Mouse (Mus musculus): ENCODE results near the gene Arrb1. TPM values are rescaled to one million over a fixed set of nuclear protein-coding genes. Genes with fewer than 3 reads are reported as not detected.

The Arrb1 gene
- polyA plus RNA-seq, 1 experiment from 2014 or later: 19.1 TPM

GRCm38 (mm10) chr7:99540016-99540415, 4.8 kb downstream of the Arrb1 start:
- Histone ChIP-seq H3K9me3 (no peaks in the 10 kb centered on the region), H3K9ac (0 out of 2 replicates have a peak overlapping the region, but pooled peaks have one; percentile 25), H3K4me3 (peak overlapping the region; percentile 16), H3K4me2 (peak overlapping the region; percentile 68), H3K36me3 (no peaks in the 10 kb centered on the region), H3K27me3 (no peaks in the 10 kb centered on the region), H3K27ac (replicated peaks) (no peak overlapping the region), H3K4me1 (replicated peaks) (peaks cover 67% of the 10 kb centered on the region)
- 57% methylated on average over 2 of the region's 2 CpGs for WGBS
- no peak for ATAC-seq (ENCODE audit: low FRiP score, low read depth)

GRCm38 (mm10) chr7:99541204-99541603, 5.9 kb downstream of the Arrb1 start:
- Histone ChIP-seq H3K9ac (no peak overlapping the region), H3K27me3 (no peaks in the 10 kb centered on the region), H3K27ac (replicated peaks) (no peak overlapping the region), H3K4me2 (0 out of 2 replicates have a peak overlapping the region, but pooled peaks have one; percentile 68), H3K4me1 (replicated peaks) (peaks cover 75% of the 10 kb centered on the region), H3K9me3 (no peaks in the 10 kb centered on the region), H3K36me3 (no peaks in the 10 kb centered on the region), H3K4me3 (no peak overlapping the region)
- ATAC-seq (ENCODE audit: low FRiP score, low read depth): no peak
- WGBS: 31% methylated on average over 5 of the region's 5 CpGs

- ATAC-seq (ENCODE audit: low FRiP score, low read depth): peak; percentile 13; the same call in 1 of the 2 replicates
- 63% methylated on average over 6 of the region's 6 CpGs for WGBS
- H3K27me3 ChIP-seq: no peaks in the 10 kb centered on the region
- no peaks in the 10 kb centered on the region for H3K36me3 ChIP-seq
- peaks cover 56% of the 10 kb centered on the region for H3K4me1 ChIP-seq (replicated peaks)
- H3K4me3 ChIP-seq: no peak overlapping the region
- no peak overlapping the region for H3K27ac ChIP-seq (replicated peaks)
- no peak overlapping the region for H3K4me2 ChIP-seq
- H3K9me3 ChIP-seq: no peaks in the 10 kb centered on the region
- no peak overlapping the region for H3K9ac ChIP-seq
Measured at GRCm38 (mm10) chr7:99544272-99544671, 9.0 kb downstream of the Arrb1 start.

GRCm38 (mm10) chr7:99545885-99546745, 10.8 kb downstream of the Arrb1 start:
- ATAC-seq (ENCODE audit: low FRiP score, low read depth): peak; percentile 55

GRCm38 (mm10) chr7:99547584-99548487, 12.6 kb downstream of the Arrb1 start:
- H3K9me3 ChIP-seq: no peaks in the 10 kb centered on the region
- no peak overlapping the region for H3K27ac ChIP-seq (replicated peaks)
- no peaks in the 10 kb centered on the region for H3K36me3 ChIP-seq
- no peak for ATAC-seq (ENCODE audit: low FRiP score, low read depth)
- H3K9ac ChIP-seq: no peak overlapping the region
- no peak overlapping the region for H3K4me2 ChIP-seq
- H3K27me3 ChIP-seq: no peaks in the 10 kb centered on the region
- no peak overlapping the region for H3K4me3 ChIP-seq
- H3K4me1 ChIP-seq (replicated peaks): peaks cover 43% of the 10 kb centered on the region
- WGBS: 61% methylated on average over 10 of the region's 11 CpGs

More at GRCm38 (mm10) chr7:99545885-99546745, 10.8 kb downstream of the Arrb1 start:
- Histone ChIP-seq H3K27me3 (no peaks in the 10 kb centered on the region), H3K4me3 (no peak overlapping the region), H3K4me2 (no peak overlapping the region), H3K27ac (replicated peaks) (peak overlapping the region; percentile 65), H3K9me3 (no peaks in the 10 kb centered on the region), H3K4me1 (replicated peaks) (peaks cover 41% of the 10 kb centered on the region), H3K36me3 (no peaks in the 10 kb centered on the region), H3K9ac (no peak overlapping the region)
- WGBS: 35% methylated on average over 10 of the region's 10 CpGs

- peaks cover 49% of the 10 kb centered on the region for H3K4me1 ChIP-seq (replicated peaks)
- no peak for ATAC-seq (ENCODE audit: low FRiP score, low read depth)
- H3K27ac ChIP-seq (replicated peaks): no peak overlapping the region
- H3K36me3 ChIP-seq: no peaks in the 10 kb centered on the region
- 94% methylated on average over 5 of the region's 5 CpGs for WGBS
- H3K4me2 ChIP-seq: no peak overlapping the region
- H3K27me3 ChIP-seq: no peaks in the 10 kb centered on the region
- H3K9ac ChIP-seq: no peak overlapping the region
- H3K4me3 ChIP-seq: no peak overlapping the region
- H3K9me3 ChIP-seq: no peaks in the 10 kb centered on the region
Measured at GRCm38 (mm10) chr7:99549668-99550067, 14.4 kb downstream of the Arrb1 start.

GRCm38 (mm10) chr7:99551623-99552022, 16.4 kb downstream of the Arrb1 start:
- no peak overlapping the region for H3K4me2 ChIP-seq
- H3K9me3 ChIP-seq: no peaks in the 10 kb centered on the region

GRCm38 (mm10) chr7:99553222-99553884, 18.1 kb downstream of the Arrb1 start:
- H3K9ac ChIP-seq: no peak overlapping the region
- no peak overlapping the region for H3K4me3 ChIP-seq
- H3K27me3 ChIP-seq: no peaks in the 10 kb centered on the region
- no peaks in the 10 kb centered on the region for H3K36me3 ChIP-seq
- peaks cover 32% of the 10 kb centered on the region for H3K4me1 ChIP-seq (replicated peaks)
- H3K4me2 ChIP-seq: no peak overlapping the region
- H3K27ac ChIP-seq (replicated peaks): peak overlapping the region; percentile 37; the same call in 1 of the 2 replicates
- ATAC-seq (ENCODE audit: low FRiP score, low read depth): no peak
- 41% methylated on average over 9 of the region's 9 CpGs for WGBS
- no peaks in the 10 kb centered on the region for H3K9me3 ChIP-seq

More at GRCm38 (mm10) chr7:99551623-99552022, 16.4 kb downstream of the Arrb1 start:
- Histone ChIP-seq H3K27ac (replicated peaks) (no peak overlapping the region), H3K36me3 (no peaks in the 10 kb centered on the region), H3K4me1 (replicated peaks) (peaks cover 39% of the 10 kb centered on the region), H3K27me3 (no peaks in the 10 kb centered on the region), H3K4me3 (no peak overlapping the region), H3K9ac (no peak overlapping the region)
- 92% methylated on average over 3 of the region's 3 CpGs for whole genome bisulfite sequencing
- ATAC-seq (ENCODE audit: low FRiP score, low read depth): no peak

- Histone ChIP-seq H3K4me2 (no peak overlapping the region), H3K9me3 (no peaks in the 10 kb centered on the region), H3K9ac (no peak overlapping the region), H3K4me3 (no peak overlapping the region), H3K36me3 (no peaks in the 10 kb centered on the region), H3K4me1 (replicated peaks) (peaks cover 32% of the 10 kb centered on the region), H3K27ac (replicated peaks) (peak overlapping the region; percentile 37; the same call in 1 of the 2 replicates), H3K27me3 (no peaks in the 10 kb centered on the region)
- 33% methylated on average over 4 of the region's 4 CpGs for WGBS
- no peak for ATAC-seq (ENCODE audit: low FRiP score, low read depth)
Measured at GRCm38 (mm10) chr7:99553885-99554269, 18.6 kb downstream of the Arrb1 start.

- peaks cover 42% of the 10 kb centered on the region for H3K4me1 ChIP-seq (replicated peaks)
- 0 out of 2 replicates have a peak overlapping the region, but pooled peaks have one; percentile 41 for H3K27ac ChIP-seq (replicated peaks)
- no peak for ATAC-seq (ENCODE audit: low FRiP score, low read depth)
- no peaks in the 10 kb centered on the region for H3K36me3 ChIP-seq
- H3K27me3 ChIP-seq: no peaks in the 10 kb centered on the region
- no peaks in the 10 kb centered on the region for H3K9me3 ChIP-seq
- H3K4me3 ChIP-seq: no peak overlapping the region
- no peak overlapping the region for H3K4me2 ChIP-seq
- 26% methylated on average over 6 of the region's 6 CpGs for WGBS
- no peak overlapping the region for H3K9ac ChIP-seq
Measured at GRCm38 (mm10) chr7:99555862-99556261, 20.6 kb downstream of the Arrb1 start.

- peak overlapping the region; percentile 23; the same call in 1 of the 2 replicates for H3K9ac ChIP-seq
- WGBS: 11% methylated on average over 11 of the region's 11 CpGs
- no peaks in the 10 kb centered on the region for H3K9me3 ChIP-seq
- H3K4me1 ChIP-seq (replicated peaks): peaks cover 43% of the 10 kb centered on the region
- no peaks in the 10 kb centered on the region for H3K27me3 ChIP-seq
- H3K4me2 ChIP-seq: peak overlapping the region; percentile 22; the same call in 1 of the 2 replicates
- no peak for ATAC-seq (ENCODE audit: low FRiP score, low read depth)
- no peaks in the 10 kb centered on the region for H3K36me3 ChIP-seq
- H3K27ac ChIP-seq (replicated peaks): 0 out of 2 replicates have a peak overlapping the region, but pooled peaks have one; percentile 31
- H3K4me3 ChIP-seq: no peak overlapping the region
Measured at GRCm38 (mm10) chr7:99559091-99559490, 23.8 kb downstream of the Arrb1 start.
